Mouse (Mus musculus): ENCODE measurements at regions not wholly inside any gene's neighbourhood (a gene's known extent, or its start where the extent isn't known, plus 50 kb on each side); places are given as distances from the start of the nearest gene placed in this dataset.
"Not testable (repeated sequence)": the region's sequence is repeated elsewhere in the genome, so short reads cannot be mapped to it uniquely, and the experiment has no call there.

- not testable (repeated sequence) for H3K4me1 ChIP-seq (replicated peaks; ENCODE audit: control insufficient read depth, insufficient read depth, low read length); H3K4me2 ChIP-seq (ENCODE audit: low read depth, low read length); H3K27me3 ChIP-seq (ENCODE audit: control insufficient read depth, insufficient read depth, low read depth, low read length); H3K36me3 ChIP-seq (ENCODE audit: control insufficient read depth, insufficient read depth, low read length); H3K9ac ChIP-seq (ENCODE audit: low read length); H3K27ac ChIP-seq (ENCODE audit: low read length); ATAC-seq (ENCODE audit: low read depth); H3K9me3 ChIP-seq (ENCODE audit: control insufficient read depth, low read length); H3K4me3 ChIP-seq (ENCODE audit: low read length)
- 97% methylated on average over 1 of the region's 1 CpGs for WGBS
These were observed 164.1 kb downstream of the Rdh14 start for GRCm38 (mm10) chr12:10554701-10555100.

GRCm38 (mm10) chr12:10562966-10563365 is 172.4 kb downstream of the Rdh14 start:
- no peaks in the 10 kb centered on the region for H3K27me3 ChIP-seq (ENCODE audit: control insufficient read depth, insufficient read depth, low read depth, low read length)
- H3K4me1 ChIP-seq (replicated peaks; ENCODE audit: control insufficient read depth, insufficient read depth, low read length): no peaks in the 10 kb centered on the region
- ATAC-seq (ENCODE audit: low read depth): no peak
- no peaks in the 10 kb centered on the region for H3K36me3 ChIP-seq (ENCODE audit: control insufficient read depth, insufficient read depth, low read length)
- no peak overlapping the region for H3K4me3 ChIP-seq (ENCODE audit: low read length)
- no peak overlapping the region for H3K9ac ChIP-seq (ENCODE audit: low read length)
- no peak overlapping the region for H3K27ac ChIP-seq (ENCODE audit: low read length)
- WGBS: 31% methylated on average over 1 of the region's 1 CpGs
- H3K4me2 ChIP-seq (ENCODE audit: low read depth, low read length): no peak overlapping the region
- no peaks in the 10 kb centered on the region for H3K9me3 ChIP-seq (ENCODE audit: control insufficient read depth, low read length)

- Histone ChIP-seq H3K4me3 (ENCODE audit: low read length) (no peak overlapping the region), H3K4me1 (replicated peaks; ENCODE audit: control insufficient read depth, insufficient read depth, low read length) (no peaks in the 10 kb centered on the region), H3K9ac (ENCODE audit: low read length) (no peak overlapping the region), H3K27ac (ENCODE audit: low read length) (no peak overlapping the region), H3K36me3 (ENCODE audit: control insufficient read depth, insufficient read depth, low read length) (no peaks in the 10 kb centered on the region), H3K4me2 (ENCODE audit: low read depth, low read length) (no peak overlapping the region), H3K9me3 (ENCODE audit: control insufficient read depth, low read length) (no peaks in the 10 kb centered on the region), H3K27me3 (ENCODE audit: control insufficient read depth, insufficient read depth, low read depth, low read length) (no peaks in the 10 kb centered on the region)
- ATAC-seq (ENCODE audit: low read depth): no peak
- 65% methylated on average over 2 of the region's 2 CpGs for WGBS
These were observed 177.3 kb downstream of the Rdh14 start for GRCm38 (mm10) chr12:10567881-10568280.

- Histone ChIP-seq H3K27me3 (ENCODE audit: control insufficient read depth, insufficient read depth, low read depth, low read length) (no peaks in the 10 kb centered on the region), H3K27ac (ENCODE audit: low read length) (no peak overlapping the region), H3K9ac (ENCODE audit: low read length) (no peak overlapping the region), H3K4me1 (replicated peaks; ENCODE audit: control insufficient read depth, insufficient read depth, low read length) (no peaks in the 10 kb centered on the region), H3K9me3 (ENCODE audit: control insufficient read depth, low read length) (no peaks in the 10 kb centered on the region), H3K4me2 (ENCODE audit: low read depth, low read length) (no peak overlapping the region), H3K4me3 (ENCODE audit: low read length) (no peak overlapping the region), H3K36me3 (ENCODE audit: control insufficient read depth, insufficient read depth, low read length) (no peaks in the 10 kb centered on the region)
- WGBS: 48% methylated on average over 11 of the region's 11 CpGs
- no peak for ATAC-seq (ENCODE audit: low read depth)
These were observed 181.2 kb downstream of the Rdh14 start for GRCm38 (mm10) chr12:10571643-10572377.

GRCm38 (mm10) chr12:10572378-10572650 is 181.7 kb downstream of the Rdh14 start:
- Histone ChIP-seq H3K9me3 (ENCODE audit: control insufficient read depth, low read length) (no peaks in the 10 kb centered on the region), H3K4me2 (ENCODE audit: low read depth, low read length) (no peak overlapping the region), H3K4me3 (ENCODE audit: low read length) (no peak overlapping the region), H3K27ac (ENCODE audit: low read length) (no peak overlapping the region), H3K27me3 (ENCODE audit: control insufficient read depth, insufficient read depth, low read depth, low read length) (no peaks in the 10 kb centered on the region), H3K9ac (ENCODE audit: low read length) (no peak overlapping the region), H3K36me3 (ENCODE audit: control insufficient read depth, insufficient read depth, low read length) (no peaks in the 10 kb centered on the region), H3K4me1 (replicated peaks; ENCODE audit: control insufficient read depth, insufficient read depth, low read length) (no peaks in the 10 kb centered on the region)
- 49% methylated on average over 5 of the region's 5 CpGs for WGBS
- no peak for ATAC-seq (ENCODE audit: low read depth)

GRCm38 (mm10) chr12:10573381-10573780 is 182.8 kb downstream of the Rdh14 start:
- Histone ChIP-seq H3K9me3 (ENCODE audit: control insufficient read depth, low read length) (no peaks in the 10 kb centered on the region), H3K36me3 (ENCODE audit: control insufficient read depth, insufficient read depth, low read length) (no peaks in the 10 kb centered on the region), H3K4me3 (ENCODE audit: low read length) (no peak overlapping the region), H3K27me3 (ENCODE audit: control insufficient read depth, insufficient read depth, low read depth, low read length) (no peaks in the 10 kb centered on the region), H3K27ac (ENCODE audit: low read length) (no peak overlapping the region), H3K9ac (ENCODE audit: low read length) (no peak overlapping the region), H3K4me2 (ENCODE audit: low read depth, low read length) (no peak overlapping the region), H3K4me1 (replicated peaks; ENCODE audit: control insufficient read depth, insufficient read depth, low read length) (no peaks in the 10 kb centered on the region)
- ATAC-seq (ENCODE audit: low read depth): no peak
- 71% methylated on average over 9 of the region's 9 CpGs for WGBS

GRCm38 (mm10) chr12:10582840-10583614 is 192.5 kb downstream of the Rdh14 start:
- Histone ChIP-seq H3K4me2 (ENCODE audit: low read depth, low read length) (no peak overlapping the region), H3K9ac (ENCODE audit: low read length) (no peak overlapping the region), H3K9me3 (ENCODE audit: control insufficient read depth, low read length) (no peaks in the 10 kb centered on the region), H3K27me3 (ENCODE audit: control insufficient read depth, insufficient read depth, low read depth, low read length) (no peaks in the 10 kb centered on the region), H3K4me3 (ENCODE audit: low read length) (no peak overlapping the region), H3K36me3 (ENCODE audit: control insufficient read depth, insufficient read depth, low read length) (no peaks in the 10 kb centered on the region), H3K27ac (ENCODE audit: low read length) (no peak overlapping the region), H3K4me1 (replicated peaks; ENCODE audit: control insufficient read depth, insufficient read depth, low read length) (no peaks in the 10 kb centered on the region)
- WGBS: 70% methylated on average over 4 of the region's 4 CpGs
- ATAC-seq (ENCODE audit: low read depth): no peak

- Histone ChIP-seq H3K9me3 (ENCODE audit: control insufficient read depth, low read length) (no peaks in the 10 kb centered on the region), H3K4me1 (replicated peaks; ENCODE audit: control insufficient read depth, insufficient read depth, low read length) (no peaks in the 10 kb centered on the region), H3K27me3 (ENCODE audit: control insufficient read depth, insufficient read depth, low read depth, low read length) (no peaks in the 10 kb centered on the region), H3K4me2 (ENCODE audit: low read depth, low read length) (no peak overlapping the region), H3K4me3 (ENCODE audit: low read length) (no peak overlapping the region), H3K36me3 (ENCODE audit: control insufficient read depth, insufficient read depth, low read length) (no peaks in the 10 kb centered on the region), H3K9ac (ENCODE audit: low read length) (no peak overlapping the region), H3K27ac (ENCODE audit: low read length) (no peak overlapping the region)
- 72% methylated on average over 7 of the region's 7 CpGs for WGBS
- no peak for ATAC-seq (ENCODE audit: low read depth)
These were observed 193.5 kb downstream of the Rdh14 start for GRCm38 (mm10) chr12:10584026-10584425.

GRCm38 (mm10) chr12:10589537-10589936 is 199.0 kb downstream of the Rdh14 start:
- no peaks in the 10 kb centered on the region for H3K27me3 ChIP-seq (ENCODE audit: control insufficient read depth, insufficient read depth, low read depth, low read length)
- ATAC-seq (ENCODE audit: low read depth): peak; percentile 92
- 28% methylated on average over 8 of the region's 8 CpGs for WGBS
- no peak overlapping the region for H3K4me2 ChIP-seq (ENCODE audit: low read depth, low read length)
- no peaks in the 10 kb centered on the region for H3K9me3 ChIP-seq (ENCODE audit: control insufficient read depth, low read length)
- no peak overlapping the region for H3K9ac ChIP-seq (ENCODE audit: low read length)
- no peaks in the 10 kb centered on the region for H3K4me1 ChIP-seq (replicated peaks; ENCODE audit: control insufficient read depth, insufficient read depth, low read length)
- no peaks in the 10 kb centered on the region for H3K36me3 ChIP-seq (ENCODE audit: control insufficient read depth, insufficient read depth, low read length)
- H3K27ac ChIP-seq (ENCODE audit: low read length): no peak overlapping the region
- H3K4me3 ChIP-seq (ENCODE audit: low read length): no peak overlapping the region

All from lung, embryonic 16.5 days (tissue).